Mouse (Mus musculus): Measurements from ENCODE around the gene Zcchc24. TPM values are rescaled to one million over a fixed set of nuclear protein-coding genes. Genes with fewer than 3 reads are reported as not detected.

Zcchc24 gene
- polyA plus RNA-seq, 1 experiment from 2014 or later = 14.6 TPM

GRCm38 (mm10) chr14:25663649-25664309 is 105.1 kb downstream of the Zcchc24 start:
- 80% methylated on average over 7 of the region's 7 CpGs for WGBS

More at GRCm38 (mm10) chr14:25663649-25664309, 105.1 kb downstream of the Zcchc24 start:
- Histone ChIP-seq H3K4me1 (replicated peaks; ENCODE audit: control insufficient read depth, insufficient read depth, low read length) (no peaks in the 10 kb centered on the region), H3K4me3 (ENCODE audit: low read length) (no peak overlapping the region), H3K9me3 (ENCODE audit: control insufficient read depth, low read length) (no peaks in the 10 kb centered on the region), H3K27me3 (ENCODE audit: control insufficient read depth, insufficient read depth, low read depth, low read length) (no peaks in the 10 kb centered on the region), H3K36me3 (ENCODE audit: control insufficient read depth, insufficient read depth, low read length) (peaks cover 28% of the 10 kb centered on the region), H3K9ac (ENCODE audit: low read length) (no peak overlapping the region), H3K27ac (ENCODE audit: low read length) (no peak overlapping the region), H3K4me2 (ENCODE audit: low read depth, low read length) (no peak overlapping the region)
- ATAC-seq (ENCODE audit: low read depth) = no peak

Other genes with a start within 250 kb of the Zcchc24 start
- 25.6 and 29.9 TPM in 2 replicates for gene Ppif, start 74.9 kb downstream of the Zcchc24 start, polyA plus RNA-seq (2015; fragmentation: Nextera tagmentation; extraction: Ambion mirVana)
- gene Anxa11, start 73.1 kb upstream of the Zcchc24 start, polyA plus RNA-seq (2015; fragmentation: Nextera tagmentation; extraction: Ambion mirVana) = 32.0 and 34.2 TPM in 2 replicates
- 5.3 and 10.5 TPM in 2 replicates for gene Plac9a, start 134.1 kb upstream of the Zcchc24 start, polyA plus RNA-seq (2015; fragmentation: Nextera tagmentation; extraction: Ambion mirVana)
- 4.2 and 5.2 TPM in 2 replicates for gene Tmem254a, start 158.6 kb upstream of the Zcchc24 start, polyA plus RNA-seq (2015; fragmentation: Nextera tagmentation; extraction: Ambion mirVana)
- 0.09 TPM in 1 of 2 replicates, not detected in the other for gene Cphx1, start 169.3 kb upstream of the Zcchc24 start, polyA plus RNA-seq (2015; fragmentation: Nextera tagmentation; extraction: Ambion mirVana)
- 1.0 TPM in 2 replicates for gene Duxbl1, start 209.5 kb upstream of the Zcchc24 start, polyA plus RNA-seq (2015; fragmentation: Nextera tagmentation; extraction: Ambion mirVana)